Comparison of ENCODE assay signal across 19 mouse cellular contexts in genomic region chr9:96837781-96838420, GRCm38 (mm10). TPM values are rescaled to one million over a fixed set of nuclear protein-coding genes. Genes with fewer than 3 reads are reported as not detected.
A peak's percentile ranks its signal among the peaks of the same experiment; 100 is the strongest.
DNase-seq lines count a peak whose midpoint lies in the region; ATAC-seq and TF ChIP-seq lines count a peak whose summit lies in the region.
"Had no signal": no experiment of that assay in that cellular context is flagged by ENCODE, and none has a peak within 500 bp of the region (broad histone marks: within the 10 kb centered on the region; RNA-seq: fewer than 3 reads in every experiment).

No protein-coding gene starts in this region.

- no peaks in the 10 kb centered on the region for H3K27me3 ChIP-seq in forebrain, embryonic 12.5 days
- H3K27me3 ChIP-seq in hindbrain, embryonic 12.5 days, result no peaks in the 10 kb centered on the region
- no peaks in the 10 kb centered on the region for H3K27me3 ChIP-seq in midbrain, embryonic 14.5 days (ENCODE audit: control insufficient read depth, insufficient read depth, low read length)
- no peaks in the 10 kb centered on the region for H3K27me3 ChIP-seq in heart, adult 2 months (ENCODE audit: control insufficient read depth, insufficient read depth, low read length)
- no peaks in the 10 kb centered on the region for H3K27me3 ChIP-seq in kidney, embryonic 16.5 days (ENCODE audit: insufficient read depth, low read length)
- H3K27me3 ChIP-seq: embryonic facial prominence, embryonic 12.5 days; limb, embryonic 12.5 days; liver, embryonic 13.5 days had no signal

- intact Hi-C loops in heart, adult 2 months (cut with DNase I), result loop anchor here (5.0 kb wide), 1 partner anchor 34 kb away; no protein-coding TSS in a partner anchor

- H3K4me3 ChIP-seq in forebrain, embryonic 12.5 days (replicated peaks), result no peak overlapping the region
- no peak overlapping the region for H3K4me3 ChIP-seq in hindbrain, embryonic 12.5 days
- no peak overlapping the region for H3K4me3 ChIP-seq in midbrain, embryonic 14.5 days (replicated peaks; ENCODE audit: low read depth, low read length)
- H3K4me3 ChIP-seq in heart, adult 2 months, result no peak overlapping the region
- H3K4me3 ChIP-seq in kidney, embryonic 16.5 days (ENCODE audit: low read length), result no peak overlapping the region
- H3K4me3 ChIP-seq: embryonic facial prominence, embryonic 12.5 days; heart, embryonic 15.5 days; limb, embryonic 12.5 days; liver, embryonic 13.5 days; lung, embryonic 15.5 days had no signal

- H3K79me2 ChIP-seq in heart, adult 2 months (replicated peaks; ENCODE audit: control insufficient read depth, insufficient read depth, low read length), result no peaks in the 10 kb centered on the region

- TF ChIP-seq CTCF in heart, adult 2 months (IDR thresholded peaks at IDR 0.05), result no peak

- TF ChIP-seq POLR2A in heart, adult 2 months (IDR thresholded peaks at IDR 0.05; ENCODE audit: insufficient read depth, low read depth, low read length), result no peak

- H3K9ac ChIP-seq in forebrain, embryonic 12.5 days, result no peak overlapping the region
- H3K9ac ChIP-seq in hindbrain, embryonic 12.5 days, result no peak overlapping the region
- H3K9ac ChIP-seq in midbrain, embryonic 14.5 days (replicated peaks; ENCODE audit: low read length), result peak overlapping the region; percentile 26; the same call in 1 of the 2 replicates
- no peak overlapping the region for H3K9ac ChIP-seq in heart, adult 2 months (ENCODE audit: low read depth, low read length)
- H3K9ac ChIP-seq in kidney, embryonic 16.5 days (replicated peaks; ENCODE audit: low read length), result no peak overlapping the region
- H3K9ac ChIP-seq: embryonic facial prominence, embryonic 12.5 days; heart, embryonic 15.5 days; limb, embryonic 12.5 days; liver, embryonic 13.5 days; lung, embryonic 15.5 days had no signal

- peak; percentile 59; the same call in 1 of the 2 replicates for ATAC-seq in forebrain, embryonic 12.5 days (ENCODE audit: low FRiP score)
- peak; percentile 77 for ATAC-seq in hindbrain, embryonic 12.5 days (ENCODE audit: low FRiP score)
- ATAC-seq in midbrain, embryonic 14.5 days (ENCODE audit: low FRiP score, low TSS enrichment), result peak; percentile 63
- ATAC-seq in kidney, embryonic 16.5 days (ENCODE audit: low FRiP score, low TSS enrichment), result no peak
- ATAC-seq: activated CD4-positive, CD25-positive, alpha-beta regulatory T cell, adult 4 months had no signal

- H3K27ac ChIP-seq in forebrain, embryonic 12.5 days, result peak overlapping the region; percentile 67
- H3K27ac ChIP-seq in hindbrain, embryonic 12.5 days, result peak overlapping the region; percentile 82
- H3K27ac ChIP-seq in midbrain, embryonic 14.5 days (replicated peaks; ENCODE audit: low read depth, low read length), result peak overlapping the region; percentile 87
- no peak overlapping the region for H3K27ac ChIP-seq in heart, adult 2 months
- H3K27ac ChIP-seq in kidney, embryonic 16.5 days (ENCODE audit: low read length), result no peak overlapping the region
- H3K27ac ChIP-seq: embryonic facial prominence, embryonic 12.5 days; gastrocnemius, adult 2 months; heart, embryonic 15.5 days; limb, embryonic 12.5 days; liver, embryonic 13.5 days; lung, embryonic 15.5 days had no signal

- TF ChIP-seq EP300 in heart, adult 2 months (IDR thresholded peaks at IDR 0.05; ENCODE audit: insufficient read depth, low read depth, low read length), result no peak

- WGBS in forebrain, embryonic 12.5 days, result 34% methylated on average over 20 of the region's 20 CpGs
- WGBS in hindbrain, embryonic 12.5 days, result 21% methylated on average over 20 of the region's 20 CpGs
- WGBS in midbrain, embryonic 14.5 days, result 22% methylated on average over 20 of the region's 20 CpGs
- 74% methylated on average over 20 of the region's 20 CpGs for WGBS in heart, adult 2 months
- WGBS in kidney, embryonic 16.5 days, result 61% methylated on average over 20 of the region's 20 CpGs

- peak; percentile 32 for DNase-seq in R1 (ENCODE audit: low read depth, low spot score)
- peak; percentile 79 for DNase-seq in midbrain, embryonic 14.5 days
- DNase-seq in heart, adult 2 months, result no peak
- DNase-seq in adipocyte (ENCODE audit: low spot score), result no peak
- no peak for DNase-seq in right cerebral cortex, postnatal 14 days
- DNase-seq: gastrocnemius, adult 2 months; heart, adult 18-20 months; layer of hippocampus, adult 9-11 months; liver, embryonic 13.5 days; right cerebral cortex, postnatal 25 days; thymus, postnatal 14 days had no signal

- no peaks in the 10 kb centered on the region for H3K9me3 ChIP-seq in forebrain, embryonic 12.5 days
- peaks cover 6% of the 10 kb centered on the region; the same call in 1 of the 2 replicates for H3K9me3 ChIP-seq in hindbrain, embryonic 12.5 days (replicated peaks)
- no peaks in the 10 kb centered on the region for H3K9me3 ChIP-seq in midbrain, embryonic 14.5 days (ENCODE audit: control insufficient read depth, low read length)
- H3K9me3 ChIP-seq in kidney, embryonic 16.5 days (ENCODE audit: low read length), result 0 out of 2 replicates have a peak, but pooled peaks cover 3% of the 10 kb centered on the region
- H3K9me3 ChIP-seq: embryonic facial prominence, embryonic 12.5 days; heart, embryonic 15.5 days; liver, embryonic 13.5 days; lung, embryonic 15.5 days had no signal

- peak overlapping the region; percentile 30; the same call in 1 of the 2 replicates for H3K4me2 ChIP-seq in forebrain, embryonic 12.5 days
- peak overlapping the region; percentile 34 for H3K4me2 ChIP-seq in hindbrain, embryonic 12.5 days (replicated peaks)
- peak overlapping the region; percentile 33 for H3K4me2 ChIP-seq in midbrain, embryonic 14.5 days (ENCODE audit: low read length)
- no peak overlapping the region for H3K4me2 ChIP-seq in kidney, embryonic 16.5 days (replicated peaks; ENCODE audit: low read depth, low read length)
- H3K4me2 ChIP-seq: embryonic facial prominence, embryonic 12.5 days; heart, embryonic 15.5 days; limb, embryonic 12.5 days; lung, embryonic 15.5 days had no signal

- no peaks in the 10 kb centered on the region for H3K36me3 ChIP-seq in forebrain, embryonic 12.5 days (replicated peaks)
- 0 out of 2 replicates have a peak, but pooled peaks cover 5% of the 10 kb centered on the region for H3K36me3 ChIP-seq in hindbrain, embryonic 12.5 days
- H3K36me3 ChIP-seq in midbrain, embryonic 14.5 days (ENCODE audit: control insufficient read depth, insufficient read depth, low read length), result peaks cover 9% of the 10 kb centered on the region; the same call in 1 of the 2 replicates
- no peaks in the 10 kb centered on the region for H3K36me3 ChIP-seq in heart, adult 2 months (ENCODE audit: control insufficient read depth, insufficient read depth, low read length)
- H3K36me3 ChIP-seq in kidney, embryonic 16.5 days (ENCODE audit: insufficient read depth, low read length), result no peaks in the 10 kb centered on the region
- H3K36me3 ChIP-seq: embryonic facial prominence, embryonic 12.5 days; heart, embryonic 15.5 days; liver, embryonic 13.5 days; lung, embryonic 15.5 days had no signal

- peaks cover 26% of the 10 kb centered on the region for H3K4me1 ChIP-seq in forebrain, embryonic 12.5 days
- peaks cover 39% of the 10 kb centered on the region for H3K4me1 ChIP-seq in hindbrain, embryonic 12.5 days
- H3K4me1 ChIP-seq in midbrain, embryonic 14.5 days (ENCODE audit: control insufficient read depth, insufficient read depth, low read length), result peaks cover 27% of the 10 kb centered on the region
- H3K4me1 ChIP-seq in heart, adult 2 months (ENCODE audit: control insufficient read depth, insufficient read depth, low read length), result no peaks in the 10 kb centered on the region
- H3K4me1 ChIP-seq in kidney, embryonic 16.5 days (ENCODE audit: insufficient read depth, low read length), result peaks cover 5% of the 10 kb centered on the region; the same call in 1 of the 2 replicates
- H3K4me1 ChIP-seq: liver, embryonic 13.5 days; lung, embryonic 15.5 days had no signal

RNA-seq across cellular contexts. Expression of gene Pxylp1, which starts 54.6 kb away (rescaled TPM):
- 48.5 and 51.2 TPM in 2 replicates for polyA plus RNA-seq in forebrain, embryonic 12.5 days (2016; fragmentation: Nextera tagmentation; extraction: Ambion mirVana)
- polyA plus RNA-seq in hindbrain, embryonic 12.5 days (2016; fragmentation: Nextera tagmentation; extraction: Ambion mirVana), result 56.9 and 59.9 TPM in 2 replicates
- polyA plus RNA-seq in midbrain, embryonic 14.5 days (2014; fragmentation: Nextera tagmentation; extraction: Ambion mirVana), result 52.7 and 66.1 TPM in 2 replicates
- 10 to 100 TPM; 16.3 to 16.9 TPM for total RNA-seq in heart, adult 2 months (2021)
- 6.5 and 9.5 TPM in 2 replicates for polyA plus RNA-seq in heart, adult 2 months (2012; rRNA removed)
- polyA plus RNA-seq in kidney, embryonic 16.5 days (2015; fragmentation: Nextera tagmentation; extraction: Ambion mirVana), result 22.2 and 24.4 TPM in 2 replicates

Comparison
In these comparisons a context has a peak if more than half of its experiments do, and no peak if none do; other contexts are left out.
1. DNase-seq: peak in R1 (single experiment) and midbrain, embryonic 14.5 days (single experiment); none in heart, adult 2 months (0 of 2), adipocyte (single experiment) and right cerebral cortex, postnatal 14 days (single experiment).
2. H3K27ac ChIP-seq: peak in forebrain, embryonic 12.5 days (single experiment), hindbrain, embryonic 12.5 days (single experiment) and midbrain, embryonic 14.5 days (single experiment); none in heart, adult 2 months (single experiment) and kidney, embryonic 16.5 days (single experiment).